In the genomic region with DNA sequence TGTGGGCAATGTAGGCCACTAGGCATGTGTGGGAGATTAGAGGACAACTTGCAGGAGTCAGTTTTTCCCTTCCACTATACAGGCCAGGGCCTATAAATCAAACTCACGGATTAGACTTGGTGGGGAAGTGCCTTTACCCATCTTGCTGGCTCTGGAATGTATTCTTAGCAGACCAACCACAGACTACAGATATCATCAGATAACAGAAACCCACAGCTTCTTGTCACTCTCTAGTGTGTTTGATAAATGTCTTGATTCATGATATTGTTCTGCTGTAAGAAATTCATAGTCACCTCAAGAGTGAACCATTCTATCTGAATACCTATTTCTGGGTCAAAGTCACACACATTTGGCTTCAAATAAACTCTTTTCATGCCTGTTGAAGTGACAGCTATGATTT, we compare ENCODE assay signal across 21 mouse cellular contexts.
"Had no signal": no experiment of that assay in that cellular context is flagged by ENCODE, and none has a peak within 500 bp of the region (broad histone marks: within the 10 kb centered on the region; RNA-seq: fewer than 3 reads in every experiment).

No protein-coding gene starts in this region.

- H3K9ac ChIP-seq: lung, embryonic 15.5 days; midbrain, embryonic 12.5 days; neural tube, embryonic 13.5 days; neural tube, embryonic 15.5 days had no signal

- H3K27me3 ChIP-seq: lung, embryonic 15.5 days; neural tube, embryonic 13.5 days; neural tube, embryonic 15.5 days had no signal

- H3K4me1 ChIP-seq: midbrain, embryonic 12.5 days; neural tube, embryonic 13.5 days; neural tube, embryonic 15.5 days had no signal

- H3K27ac ChIP-seq: lung, embryonic 15.5 days; macrophage; midbrain, embryonic 10.5 days; midbrain, embryonic 12.5 days; neural tube, embryonic 13.5 days; neural tube, embryonic 15.5 days had no signal

- H3K36me3 ChIP-seq: lung, embryonic 15.5 days; midbrain, embryonic 10.5 days; midbrain, embryonic 12.5 days; neural tube, embryonic 13.5 days; neural tube, embryonic 15.5 days had no signal

- ATAC-seq: lung, postnatal 0 days; midbrain, embryonic 16.5 days had no signal

- H3K9me3 ChIP-seq: lung, embryonic 15.5 days; midbrain, embryonic 10.5 days; midbrain, embryonic 12.5 days; neural tube, embryonic 13.5 days; neural tube, embryonic 15.5 days had no signal

- DNase-seq: lung, adult 2 months; lung, postnatal 14 days; lung, postnatal 36 days; midbrain, embryonic 14.5 days; retina, postnatal 1 day; right cerebral cortex, adult 18-20 months; right cerebral cortex, postnatal 25 days; right cerebral cortex, postnatal 4 days; spleen, adult 18-20 months; thymus, adult 18-20 months; thymus, postnatal 14 days; thymus, postnatal 36 days had no signal

- H3K4me3 ChIP-seq: lung, embryonic 15.5 days; midbrain, embryonic 10.5 days; midbrain, embryonic 12.5 days; myocyte; neural tube, embryonic 13.5 days; neural tube, embryonic 15.5 days had no signal

- H3K4me2 ChIP-seq: lung, embryonic 15.5 days; midbrain, embryonic 12.5 days; neural tube, embryonic 13.5 days; neural tube, embryonic 15.5 days had no signal
